Mouse (Mus musculus) C2C12 (cell line): ENCODE results near the gene Mpzl2. TPM values are rescaled to one million over a fixed set of nuclear protein-coding genes. Genes with fewer than 3 reads are reported as not detected.

Experiments used
- H3K27me3 ChIP-seq: one replicate; pipeline ENCODE4 v1.6.1; 2011; ENCODE audit not compliant: control insufficient read depth, insufficient read depth, insufficient read length
- H3K36me3 ChIP-seq: one replicate; pipeline ENCODE4 v1.6.1; 2011; ENCODE audit not compliant: control insufficient read depth, insufficient read depth
- H3K4me3 ChIP-seq: one replicate; pipeline ENCODE4 v1.5.1; 2011; ENCODE audit warnings: mild to moderate bottlenecking, control low read depth; ENCODE audit not compliant: poor library complexity, insufficient read depth, severe bottlenecking
- H3K79me2 ChIP-seq: one replicate; pipeline ENCODE4 v1.6.1; 2011; ENCODE audit not compliant: control insufficient read depth, insufficient read depth
- H3K79me3 ChIP-seq: one replicate; pipeline ENCODE4 v1.6.1; 2011; ENCODE audit warnings: low read depth, control low read depth
- H3ac ChIP-seq: one replicate; pipeline ENCODE3; 2011; ENCODE audit warnings: low read depth; ENCODE audit not compliant: control insufficient read depth, insufficient read length
- CEBPB ChIP-seq: IDR thresholded peaks from one replicate; pipeline ENCODE4 v1.6.1; 2011; ENCODE audit warnings: low read depth, mild to moderate bottlenecking, control low read depth, moderate library complexity
- CTCF ChIP-seq: IDR thresholded peaks from one replicate; pipeline ENCODE4 v1.5.1; 2011; ENCODE audit not compliant: control insufficient read depth, insufficient read depth, insufficient read length
- FOSL1 ChIP-seq: IDR thresholded peaks from one replicate; pipeline ENCODE4 v1.8.0; 2011; ENCODE audit warnings: mild to moderate bottlenecking, low read length; ENCODE audit not compliant: poor library complexity, insufficient read depth, severe bottlenecking
- MAX ChIP-seq: IDR thresholded peaks from one replicate; pipeline ENCODE4 v1.6.1; 2011; ENCODE audit warnings: mild to moderate bottlenecking, control low read depth
- MYOD1 ChIP-seq: IDR thresholded peaks from one replicate; pipeline ENCODE4 v1.6.1; 2011; ENCODE audit warnings: low read depth; ENCODE audit not compliant: control insufficient read depth, insufficient read length
- MYOG ChIP-seq: IDR thresholded peaks from one replicate; pipeline ENCODE4 v1.6.1; 2011; ENCODE audit not compliant: control insufficient read depth, insufficient read length; ENCODE audit errors: extremely low read depth
- USF1 ChIP-seq: IDR thresholded peaks from one replicate; pipeline ENCODE4 v1.6.1; 2011; ENCODE audit warnings: low read depth, mild to moderate bottlenecking, control low read depth, moderate library complexity
- polyA plus RNA-seq: library from polyadenylated mRNA; unstranded; fragments of >200 nt; fragmentation: generic; extraction: Trizol; gene quantifications from one replicate; pipeline ENCODE4 v1.2.1, GENCODE M21; 2012; ENCODE audit warnings: missing spikeins

The Mpzl2 gene
- polyA plus RNA-seq, 1 experiment = not detected

GRCm38 (mm10) chr9:45042056-45042720, 2.6 kb downstream of the Mpzl2 start:
- no peaks in the 10 kb centered on the region for H3K79me3 ChIP-seq
- no peaks in the 10 kb centered on the region for H3K79me2 ChIP-seq
- no peak for TF ChIP-seq FOSL1
- TF ChIP-seq MAX = no peak
- TF ChIP-seq MYOD1 = no peak
- TF ChIP-seq CEBPB = no peak
- TF ChIP-seq MYOG = no peak
- no peak for TF ChIP-seq USF1
- no peak for TF ChIP-seq CTCF
- no peak overlapping the region for H3ac ChIP-seq
- H3K4me3 ChIP-seq = no peak overlapping the region
- H3K27me3 ChIP-seq = peaks cover 58% of the 10 kb centered on the region
- no peaks in the 10 kb centered on the region for H3K36me3 ChIP-seq

GRCm38 (mm10) chr9:45042947-45043346, 3.3 kb downstream of the Mpzl2 start:
- Histone ChIP-seq H3K79me3 (no peaks in the 10 kb centered on the region), H3K4me3 (no peak overlapping the region), H3ac (no peak overlapping the region), H3K27me3 (peaks cover 61% of the 10 kb centered on the region), H3K36me3 (no peaks in the 10 kb centered on the region), H3K79me2 (no peaks in the 10 kb centered on the region)
- TF ChIP-seq MYOD1 (no peak), CTCF (no peak), CEBPB (no peak), MAX (no peak), FOSL1 (no peak), USF1 (no peak), MYOG (no peak)

GRCm38 (mm10) chr9:45046973-45047372, 7.4 kb downstream of the Mpzl2 start:
- TF ChIP-seq MYOG = no peak
- TF ChIP-seq USF1 = no peak
- no peak for TF ChIP-seq CTCF
- TF ChIP-seq FOSL1 = no peak
- no peak for TF ChIP-seq CEBPB
- no peak for TF ChIP-seq MYOD1
- no peaks in the 10 kb centered on the region for H3K79me2 ChIP-seq
- H3ac ChIP-seq = no peak overlapping the region

GRCm38 (mm10) chr9:45048511-45048910, 8.9 kb downstream of the Mpzl2 start:
- peaks cover 20% of the 10 kb centered on the region for H3K27me3 ChIP-seq
- TF ChIP-seq CTCF = no peak
- H3K79me2 ChIP-seq = no peaks in the 10 kb centered on the region
- H3K79me3 ChIP-seq = no peaks in the 10 kb centered on the region
- no peaks in the 10 kb centered on the region for H3K36me3 ChIP-seq
- no peak overlapping the region for H3K4me3 ChIP-seq
- no peak overlapping the region for H3ac ChIP-seq

More at GRCm38 (mm10) chr9:45046973-45047372, 7.4 kb downstream of the Mpzl2 start:
- no peaks in the 10 kb centered on the region for H3K36me3 ChIP-seq
- peaks cover 35% of the 10 kb centered on the region for H3K27me3 ChIP-seq
- H3K4me3 ChIP-seq = no peak overlapping the region
- no peaks in the 10 kb centered on the region for H3K79me3 ChIP-seq

GRCm38 (mm10) chr9:45049731-45050130, 10.1 kb downstream of the Mpzl2 start:
- TF ChIP-seq MYOD1 = no peak
- no peak for TF ChIP-seq MYOG
- no peak for TF ChIP-seq MAX
- no peak for TF ChIP-seq CTCF
- TF ChIP-seq FOSL1 = no peak
- TF ChIP-seq CEBPB = no peak
- Histone ChIP-seq H3K79me2 (no peaks in the 10 kb centered on the region), H3K79me3 (no peaks in the 10 kb centered on the region), H3K27me3 (peaks cover 13% of the 10 kb centered on the region), H3K36me3 (no peaks in the 10 kb centered on the region), H3ac (no peak overlapping the region), H3K4me3 (no peak overlapping the region)

- no peaks in the 10 kb centered on the region for H3K36me3 ChIP-seq
- no peak overlapping the region for H3K4me3 ChIP-seq
- TF ChIP-seq MYOG (no peak), CEBPB (no peak), MYOD1 (no peak), FOSL1 (no peak), USF1 (no peak), CTCF (no peak), MAX (no peak)
- H3K79me2 ChIP-seq = no peaks in the 10 kb centered on the region
- no peak overlapping the region for H3ac ChIP-seq
- H3K27me3 ChIP-seq = peaks cover 13% of the 10 kb centered on the region
- no peaks in the 10 kb centered on the region for H3K79me3 ChIP-seq
These were observed 10.7 kb downstream of the Mpzl2 start for GRCm38 (mm10) chr9:45050301-45050700.
